Mouse (Mus musculus) lung, adult 10 weeks (tissue): ENCODE measurements around the gene Adam8. TPM values are rescaled to one million over a fixed set of nuclear protein-coding genes. Genes with fewer than 3 reads are reported as not detected.

Source experiments
- polyA plus RNA-seq: library from polyadenylated mRNA; stranded (reverse); fragments of 350-450 nt; fragmentation: Illumina TruSeq; extraction: RNeasy Lipid Tissue Mini Kit (QIAGEN cat#74804); gene quantifications from one replicate; pipeline ENCODE4 v1.2.3, GENCODE M21; 2014; ENCODE audit warnings: low read depth, low replicate concordance; ENCODE audit not compliant: insufficient read depth

Adam8 gene
- polyA plus RNA-seq: 6.5 TPM

DNA sequence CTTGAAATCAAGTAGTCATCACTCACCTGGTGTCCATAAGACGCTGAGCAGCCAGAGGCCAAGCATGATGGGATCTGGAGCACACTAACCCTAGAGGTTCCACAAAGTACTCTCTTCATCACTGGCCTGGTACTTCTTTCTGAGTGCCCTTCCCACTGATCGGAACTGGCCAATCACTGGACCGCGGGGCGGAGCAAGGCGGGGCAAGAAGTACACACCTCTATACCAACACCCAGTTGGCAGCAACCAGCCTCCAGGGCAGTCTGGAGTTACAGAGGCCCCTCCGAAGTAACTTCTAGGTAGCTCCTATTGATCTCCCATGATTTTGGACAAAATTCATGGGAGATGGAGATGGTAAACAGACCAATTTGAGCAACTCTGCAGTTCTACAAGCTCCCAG lies at the start of gene Adam8:
Adam8 (minus strand) TSS at position 157 of the 400 bp plus-strand sequence.

DNA sequence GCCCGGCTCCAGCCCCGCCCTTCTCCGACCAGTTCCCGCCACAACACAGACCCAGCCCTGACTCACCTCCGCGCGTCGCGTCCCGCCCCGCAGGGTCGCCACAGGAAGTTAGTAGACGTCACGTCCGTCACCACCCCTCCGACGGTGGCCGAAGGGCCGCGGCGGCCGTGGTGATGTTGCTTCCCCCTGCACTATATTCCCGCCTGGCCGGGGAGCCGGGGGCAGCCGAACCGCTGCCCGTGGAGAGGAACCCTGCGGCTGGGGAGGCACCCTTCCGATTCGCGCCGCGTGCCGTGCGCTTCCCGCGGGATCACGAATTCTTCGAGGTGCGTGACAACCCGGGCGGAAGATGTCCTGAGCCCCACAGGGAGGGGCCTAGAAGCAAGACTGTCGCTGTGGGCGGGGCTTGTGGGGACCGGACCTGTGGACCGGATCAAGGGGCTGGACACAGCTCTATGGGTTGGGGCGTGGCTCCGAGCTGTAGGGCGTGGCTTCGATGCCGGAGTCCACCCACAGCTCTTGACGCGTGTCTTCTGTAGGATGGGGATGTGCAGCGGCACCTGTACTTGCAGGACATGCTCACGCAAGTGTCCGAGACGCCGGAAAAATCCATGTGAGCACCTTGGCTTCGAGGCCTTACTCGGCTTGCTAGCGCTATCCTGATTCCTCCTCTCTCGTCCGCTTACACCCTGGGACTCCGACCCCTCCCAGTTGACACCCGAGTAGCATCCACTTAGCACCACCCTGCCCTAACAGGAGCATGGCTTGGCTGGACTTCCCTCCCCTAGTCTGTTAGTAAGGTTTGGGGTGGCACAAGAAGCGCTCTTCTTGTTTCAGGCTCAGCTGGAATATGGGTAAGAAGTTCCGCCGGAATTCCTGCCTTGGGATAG lies 44.2 kb upstream of the Adam8 start, which contains the start of the genes Zfp511 and Tubgcp2:
Zfp511 (plus strand) TSS at position 111 of the 890 bp plus-strand sequence.
Tubgcp2 (minus strand) TSS at position 389 of the 890 bp plus-strand sequence.

DNA sequence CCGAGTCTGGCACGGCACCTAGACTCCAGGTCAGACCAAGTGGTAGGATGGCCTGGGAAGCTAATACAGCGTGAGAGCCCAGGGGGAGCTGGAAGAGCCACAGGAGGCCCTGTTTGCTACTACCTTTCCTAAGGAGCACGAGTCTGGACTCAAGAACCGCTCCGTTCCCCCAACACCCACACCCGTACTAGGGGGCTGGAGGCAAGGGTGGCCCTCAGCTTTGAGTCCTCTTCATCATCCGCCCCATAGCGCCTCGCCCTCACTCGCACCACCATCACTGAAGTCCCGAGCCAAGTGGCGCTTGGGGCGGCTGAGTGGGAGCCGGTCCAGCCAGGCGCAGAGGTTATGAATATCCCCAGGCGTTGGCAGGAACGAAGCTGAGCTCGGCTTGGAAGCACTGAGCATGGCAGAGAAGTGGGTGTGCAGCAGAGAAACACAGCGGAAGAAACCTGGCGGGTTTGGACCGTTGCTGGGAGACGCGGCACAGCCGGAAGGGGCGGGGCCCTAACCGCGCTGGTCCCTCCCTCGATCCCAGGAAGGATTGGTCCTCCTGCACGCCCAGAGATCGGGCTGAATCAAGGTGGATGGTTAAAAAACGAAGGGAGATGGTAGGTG lies 14.0 kb downstream of the Adam8 start, which contains the start of gene 6430531B16Rik:
6430531B16Rik (minus strand) TSS at position 478 of the 615 bp plus-strand sequence.

DNA sequence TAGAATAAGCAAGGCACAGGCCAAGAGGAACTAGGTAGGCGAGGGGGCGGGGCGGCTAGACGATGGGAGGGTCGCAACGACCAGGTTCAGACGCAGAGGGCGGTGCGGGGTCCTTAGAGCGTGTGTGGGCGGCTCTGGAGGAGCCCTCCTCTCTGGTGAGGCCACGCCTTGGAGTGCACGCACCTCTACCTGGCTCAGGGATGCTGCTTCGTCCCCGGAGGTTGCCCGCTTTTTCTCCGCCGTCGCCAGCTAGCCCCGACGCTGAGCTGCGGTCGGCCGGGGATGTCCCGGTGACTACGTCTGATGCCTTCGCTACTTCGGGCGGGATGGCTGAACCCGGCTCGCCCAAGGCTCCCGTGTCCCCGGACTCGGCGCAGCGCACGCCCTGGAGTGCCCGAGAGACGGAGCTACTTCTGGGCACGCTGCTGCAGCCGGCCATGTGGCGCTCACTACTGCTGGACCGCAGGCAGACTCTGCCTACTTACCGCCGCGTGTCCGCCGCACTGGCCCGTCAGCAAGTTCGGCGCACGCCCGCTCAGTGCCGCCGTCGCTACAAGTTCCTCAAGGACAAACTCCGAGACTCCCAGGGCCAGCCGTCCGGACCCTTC lies 48.6 kb downstream of the Adam8 start, which contains the start of gene Utf1:
Utf1 (plus strand) TSS at position 116 of the 608 bp plus-strand sequence.

Other genes starting within 250 kb of the Adam8 start
- gene Adgra1, start 158.4 kb downstream of the Adam8 start, polyA plus RNA-seq: not detected
- gene Kndc1, start 97.9 kb downstream of the Adam8 start, polyA plus RNA-seq: 2.2 TPM
- gene Utf1, start 48.8 kb downstream of the Adam8 start, polyA plus RNA-seq: not detected
- 4.6 TPM for gene 6430531B16Rik, start 13.8 kb downstream of the Adam8 start, polyA plus RNA-seq
- 13.9 TPM for gene Zfp511, start 43.8 kb upstream of the Adam8 start, polyA plus RNA-seq
- gene Tubgcp2, start 44.1 kb upstream of the Adam8 start, polyA plus RNA-seq: 8.3 TPM
- not detected for gene Msx3, start 56.5 kb upstream of the Adam8 start, polyA plus RNA-seq
- gene Caly, start 90.0 kb upstream of the Adam8 start, polyA plus RNA-seq: not detected
- not detected for gene Prap1, start 100.8 kb upstream of the Adam8 start, polyA plus RNA-seq
- 29.5 TPM for gene Fuom, start 109.9 kb upstream of the Adam8 start, polyA plus RNA-seq
- 8.8 TPM for gene Paox, start 123.2 kb upstream of the Adam8 start, polyA plus RNA-seq
- 97.0 TPM for gene Echs1, start 123.9 kb upstream of the Adam8 start, polyA plus RNA-seq
- 12.7 TPM for gene Mtg1, start 145.0 kb upstream of the Adam8 start, polyA plus RNA-seq
- gene Sprn, start 162.3 kb upstream of the Adam8 start, polyA plus RNA-seq: not detected
- gene Olfr522, start 172.2 kb upstream of the Adam8 start, polyA plus RNA-seq: not detected
- not detected for gene Olfr523, start 180.7 kb upstream of the Adam8 start, polyA plus RNA-seq
- gene Olfr524, start 213.4 kb upstream of the Adam8 start, polyA plus RNA-seq: not detected
- 0.48 TPM for gene Cd163l1, start 225.7 kb upstream of the Adam8 start, polyA plus RNA-seq